Mouse (Mus musculus): ENCODE results near the gene Hoxa2. TPM values are rescaled to one million over a fixed set of nuclear protein-coding genes. Genes with fewer than 3 reads are reported as not detected.

Gene Hoxa2
- total RNA-seq, 2 experiments from 2014 or later, result not detected

- no peak for DNase-seq (ENCODE audit: extremely low spot score in 1 of 2, low spot score in 1 of 2)
Observed at GRCm38 (mm10) chr6:52166431-52167077, 1.9 kb upstream of the Hoxa2 start.

GRCm38 (mm10) chr6:52165441-52166370 is 1.1 kb upstream of the Hoxa2 start:
- DNase-seq (ENCODE audit: extremely low spot score in 1 of 2, low spot score in 1 of 2), result no peak

- DNase-seq (ENCODE audit: extremely low spot score in 1 of 2, low spot score in 1 of 2), result no peak
Observed at GRCm38 (mm10) chr6:52164051-52164625, 493 bp downstream of the Hoxa2 start.

- DNase-seq (ENCODE audit: extremely low spot score in 1 of 2, low spot score in 1 of 2), result no peak
Observed at GRCm38 (mm10) chr6:52163366-52164031, 1.1 kb downstream of the Hoxa2 start.

- DNase-seq (ENCODE audit: extremely low spot score in 1 of 2, low spot score in 1 of 2), result no peak
Observed at GRCm38 (mm10) chr6:52162611-52163365, 1.8 kb downstream of the Hoxa2 start.

GRCm38 (mm10) chr6:52162093-52162380 is 2.6 kb downstream of the Hoxa2 start:
- no peak for DNase-seq (ENCODE audit: extremely low spot score in 1 of 2, low spot score in 1 of 2)

- no peak for DNase-seq (ENCODE audit: extremely low spot score in 1 of 2, low spot score in 1 of 2)
Observed at GRCm38 (mm10) chr6:52161336-52162092, 3.1 kb downstream of the Hoxa2 start.

GRCm38 (mm10) chr6:52160511-52161335 is 3.9 kb downstream of the Hoxa2 start:
- no peak for DNase-seq (ENCODE audit: extremely low spot score in 1 of 2, low spot score in 1 of 2)

GRCm38 (mm10) chr6:52159979-52160378 is 4.7 kb downstream of the Hoxa2 start:
- no peak for DNase-seq (ENCODE audit: extremely low spot score in 1 of 2, low spot score in 1 of 2)

- DNase-seq (ENCODE audit: extremely low spot score in 1 of 2, low spot score in 1 of 2), result no peak
Observed at GRCm38 (mm10) chr6:52159164-52159761, 5.4 kb downstream of the Hoxa2 start.

GRCm38 (mm10) chr6:52158276-52159051 is 6.2 kb downstream of the Hoxa2 start, which contains the start of gene Hoxa1:
Hoxa1 (minus strand) TSS chr6:52158317.
- no peak for DNase-seq (ENCODE audit: extremely low spot score in 1 of 2, low spot score in 1 of 2)

GRCm38 (mm10) chr6:52157466-52158275 is 7.0 kb downstream of the Hoxa2 start:
- DNase-seq (ENCODE audit: extremely low spot score in 1 of 2, low spot score in 1 of 2), result no peak

- peak in 1 of 2 experiments; percentile 4 for DNase-seq (ENCODE audit: extremely low spot score in 1 of 2, low spot score in 1 of 2)
Observed at GRCm38 (mm10) chr6:52156551-52157200, 8.0 kb downstream of the Hoxa2 start.

- no peak for DNase-seq (ENCODE audit: extremely low spot score in 1 of 2, low spot score in 1 of 2)
Observed at GRCm38 (mm10) chr6:52155471-52155870, 9.2 kb downstream of the Hoxa2 start.

- no peak for DNase-seq (ENCODE audit: extremely low spot score in 1 of 2, low spot score in 1 of 2)
Observed at GRCm38 (mm10) chr6:52154044-52154443, 10.6 kb downstream of the Hoxa2 start.

- no peak for DNase-seq (ENCODE audit: extremely low spot score in 1 of 2, low spot score in 1 of 2)
Observed at GRCm38 (mm10) chr6:52153270-52153669, 11.4 kb downstream of the Hoxa2 start.

Data from layer of hippocampus, postnatal 25 days (tissue).